Mouse (Mus musculus): ENCODE results near the gene Gm38100.

Gene Gm38100

GRCm38 (mm10) chr1:175967004-175967745, 47.0 kb downstream of the Gm38100 start:
- no peak for DNase-seq (ENCODE audit: low spot score in 2 of 2)

GRCm38 (mm10) chr1:175970710-175971109, 50.6 kb downstream of the Gm38100 start:
- DNase-seq (ENCODE audit: low spot score in 2 of 2) = no peak

All from frontal cortex, postnatal 14 days (tissue).